Mouse (Mus musculus): ENCODE results near the gene Mmp3. TPM values are rescaled to one million over a fixed set of nuclear protein-coding genes. Genes with fewer than 3 reads are reported as not detected.
"Not testable (repeated sequence)": the region's sequence is repeated elsewhere in the genome, so short reads cannot be mapped to it uniquely, and the experiment has no call there.

The Mmp3 gene
- not detected for polyA plus RNA-seq (2017; shearing (Covaris generic))

DNA sequence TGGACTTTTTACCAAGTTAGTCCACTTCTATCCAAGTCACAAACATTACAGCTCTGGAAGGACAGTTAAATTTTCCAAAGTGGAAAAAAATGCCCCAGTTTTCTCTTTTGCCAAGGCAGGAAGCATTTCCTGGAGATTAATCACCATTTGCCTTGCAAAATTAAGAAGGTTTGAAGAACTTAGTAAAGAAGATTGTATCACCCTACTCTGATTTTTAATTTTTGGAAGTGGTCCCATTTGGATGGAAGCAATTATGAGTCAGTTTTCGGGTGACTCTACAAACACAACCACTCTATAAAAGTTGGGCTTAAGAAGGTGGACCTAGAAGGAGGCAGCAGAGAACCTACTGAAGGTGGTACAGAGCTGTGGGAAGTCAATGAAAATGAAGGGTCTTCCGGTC, at the start of gene Mmp3:
Mmp3 (plus strand) TSS at position 301 of the 400 bp plus-strand sequence.
- ATAC-seq = no peak

GRCm38 (mm10) chr9:7396556-7396955, 49.1 kb upstream of the Mmp3 start:
- not testable (repeated sequence) for ATAC-seq

GRCm38 (mm10) chr9:7453302-7453701, 7.7 kb downstream of the Mmp3 start:
- ATAC-seq = no peak

DNA sequence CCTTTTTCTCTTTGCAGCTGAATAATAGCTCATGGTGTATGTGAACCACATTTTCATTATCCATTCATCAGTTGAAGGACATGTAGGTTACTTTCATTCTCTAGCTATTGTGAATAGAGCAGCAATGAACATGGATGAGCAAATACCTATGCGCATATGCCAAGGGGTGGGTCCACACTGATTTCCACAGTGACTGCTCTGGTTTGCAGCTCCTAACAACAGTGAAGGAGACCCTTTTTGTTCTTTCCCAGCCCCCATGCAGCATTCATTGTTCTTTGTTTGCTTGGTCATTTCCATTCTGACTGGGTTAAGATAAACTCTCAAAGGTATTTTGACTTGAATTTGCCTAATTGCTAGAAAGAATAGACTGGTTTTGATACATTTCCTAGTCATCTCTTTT, 24.6 kb downstream of the Mmp3 start:
- no peak for ATAC-seq

GRCm38 (mm10) chr9:7483684-7484394, 38.2 kb downstream of the Mmp3 start:
- ATAC-seq = no peak

DNA sequence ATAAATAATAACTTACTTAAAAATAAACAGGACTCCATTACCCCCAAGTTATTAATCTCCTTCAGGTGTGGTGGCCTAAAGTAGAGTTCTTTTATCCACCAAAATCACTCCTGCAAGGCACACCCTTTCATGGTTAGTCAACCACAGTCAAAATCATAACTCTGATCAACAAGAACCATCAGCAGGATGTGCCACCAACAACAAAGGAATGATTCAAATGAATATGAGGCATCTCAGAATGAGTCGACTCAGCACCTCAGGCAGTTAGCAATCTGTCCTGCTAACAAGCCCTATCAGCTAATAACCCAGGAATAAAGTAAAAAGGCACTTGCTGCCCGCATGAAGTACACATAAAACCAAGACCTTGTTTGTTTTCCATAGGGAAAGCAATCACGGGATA, 55.5 kb downstream of the Mmp3 start:
- peak; percentile 92 for ATAC-seq

- ATAC-seq = no peak
Observed at GRCm38 (mm10) chr9:7502051-7502450, 56.4 kb downstream of the Mmp3 start, which contains the start of gene Mmp10. Gene Mmp10 (plus strand): TSS chr9:7502352.

Other genes starting within 250 kb of the Mmp3 start
- gene Mmp13, start 173.3 kb upstream of the Mmp3 start, polyA plus RNA-seq (2017; shearing (Covaris generic)) = not detected
- gene Mmp12, start 101.4 kb upstream of the Mmp3 start, polyA plus RNA-seq (2017; shearing (Covaris generic)) = under 1 TPM in 1 of 3 experiments, not detected in 2; 0.07 TPM
- gene Mmp1b, start 57.8 kb upstream of the Mmp3 start, polyA plus RNA-seq (2017; shearing (Covaris generic)) = not detected
- gene Mmp10, start 56.5 kb downstream of the Mmp3 start, polyA plus RNA-seq (2017; shearing (Covaris generic)) = under 1 TPM in 1 of 3 experiments, not detected in 2; 0.48 TPM
- not detected for gene Mmp8, start 112.6 kb downstream of the Mmp3 start, polyA plus RNA-seq (2017; shearing (Covaris generic))
- gene Mmp27, start 125.6 kb downstream of the Mmp3 start, polyA plus RNA-seq (2017; shearing (Covaris generic)) = not detected
- not detected for gene Mmp20, start 182.4 kb downstream of the Mmp3 start, polyA plus RNA-seq (2017; shearing (Covaris generic))
- gene Mmp7, start 246.3 kb downstream of the Mmp3 start, polyA plus RNA-seq (2017; shearing (Covaris generic)) = not detected

All from inflammation-experienced regulatory T-cells, adult 6 months (primary cell).